Mouse (Mus musculus) spleen, postnatal 36 days (tissue): ENCODE data around the gene Phc1.

Experiments used
- DNase-seq, 2 experiments: peaks; one replicate each; pipeline ENCODE4 v3.0.0; 2022; ENCODE audit warnings: low spot score in 2 of 2, mixed read lengths in 1 of 2

The Phc1 gene

DNA sequence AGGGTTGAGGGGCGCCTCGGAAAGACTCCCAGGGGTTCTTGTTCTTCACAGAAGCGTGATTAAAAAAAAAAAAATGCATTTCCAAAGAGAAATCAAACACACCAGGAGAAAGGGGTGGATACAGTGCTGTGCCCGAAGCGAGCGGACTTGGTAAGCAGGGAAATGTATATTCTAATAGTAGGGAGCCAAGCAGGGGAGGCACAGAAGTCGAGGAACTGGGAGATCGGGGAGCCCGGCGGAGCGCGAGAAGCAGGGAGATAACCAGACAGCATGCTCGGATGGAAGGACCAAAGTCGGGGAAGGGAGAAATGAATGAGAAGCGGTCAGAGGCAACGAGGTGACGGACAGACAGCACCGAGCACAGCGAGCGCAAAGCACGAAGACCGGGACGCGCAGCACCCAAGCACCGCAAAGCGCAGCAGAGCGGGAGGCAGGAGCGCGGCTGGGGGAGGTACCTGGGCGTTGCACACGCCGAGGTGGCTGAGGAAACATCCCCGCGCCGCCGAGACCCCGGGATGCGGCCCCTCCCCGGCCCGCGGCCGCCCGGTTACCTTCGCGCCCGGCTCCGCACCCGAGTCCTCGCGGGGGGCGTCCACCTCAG is 1.2 kb downstream of the Phc1 start:
- DNase-seq: peak; percentile 61 to 64

DNA sequence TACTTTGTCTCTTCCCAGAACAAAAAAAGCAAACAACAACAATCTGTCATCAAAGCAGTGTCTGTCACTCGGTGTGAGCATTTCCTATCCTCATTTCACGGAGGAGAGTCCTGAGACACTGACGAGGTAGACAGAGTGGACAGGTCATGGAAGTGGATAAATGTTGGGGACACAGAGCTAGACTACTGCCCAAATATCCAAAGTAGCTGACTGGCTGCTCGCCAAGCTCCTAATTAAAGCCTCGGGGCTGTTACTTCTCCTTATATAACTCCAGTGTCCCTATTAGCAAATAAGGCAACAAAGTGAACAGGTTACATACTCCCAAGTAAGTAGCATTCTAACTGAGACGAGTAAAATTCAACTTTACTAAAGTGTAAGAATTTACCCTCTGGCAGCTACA is 2.8 kb downstream of the Phc1 start:
- DNase-seq: no peak

DNA sequence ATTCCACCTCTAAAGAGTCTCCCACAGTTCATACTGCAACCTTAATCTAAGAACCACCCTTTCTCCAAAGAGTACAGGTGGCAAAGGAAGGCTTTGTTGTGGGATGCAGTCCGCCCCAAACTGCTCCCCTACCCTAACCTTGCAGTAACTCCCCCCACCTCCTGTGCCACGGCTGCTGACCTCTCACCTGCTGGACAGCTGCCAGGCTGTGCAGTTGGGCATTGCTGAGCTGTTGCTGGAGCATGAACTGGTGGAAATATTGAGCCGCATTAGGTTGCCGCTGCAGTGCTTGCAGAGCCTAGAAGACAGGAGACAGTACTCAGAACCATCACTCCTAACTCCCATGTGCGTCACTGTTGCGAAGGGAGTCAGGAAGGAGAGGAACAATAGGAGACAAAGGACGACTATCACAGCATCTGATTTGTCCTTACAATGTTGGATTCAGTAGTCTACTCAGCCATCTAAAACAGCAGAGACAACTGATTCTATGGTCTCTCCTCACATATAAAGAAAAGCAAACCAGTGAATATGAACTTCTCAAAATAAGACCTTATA is 5.5 kb downstream of the Phc1 start:
- no peak for DNase-seq

DNA sequence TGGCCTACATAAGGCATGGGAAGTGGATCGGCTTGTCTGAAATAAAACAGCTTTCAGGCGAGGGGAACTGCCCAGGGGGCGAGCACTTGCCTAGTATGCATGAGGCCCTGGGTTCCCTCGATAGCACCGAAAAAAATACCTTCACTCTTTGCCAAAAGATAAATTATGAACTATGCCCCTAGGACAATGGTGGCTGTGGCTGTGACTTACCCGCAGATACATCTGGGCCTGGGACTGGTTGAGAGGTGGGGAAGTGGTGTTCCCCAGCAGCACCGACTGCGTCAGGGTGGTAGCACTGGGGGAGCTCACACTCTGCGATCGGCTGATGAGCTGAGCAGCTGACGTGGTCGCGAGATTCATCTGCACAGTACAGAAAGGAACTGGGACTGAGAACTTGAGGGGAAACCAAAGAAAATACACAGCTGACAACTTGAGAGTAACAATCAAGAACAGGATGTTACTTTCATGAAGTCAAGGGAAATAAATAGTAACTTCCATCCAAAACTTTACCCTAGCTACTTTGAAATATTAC is 7.2 kb downstream of the Phc1 start:
- DNase-seq: no peak

DNA sequence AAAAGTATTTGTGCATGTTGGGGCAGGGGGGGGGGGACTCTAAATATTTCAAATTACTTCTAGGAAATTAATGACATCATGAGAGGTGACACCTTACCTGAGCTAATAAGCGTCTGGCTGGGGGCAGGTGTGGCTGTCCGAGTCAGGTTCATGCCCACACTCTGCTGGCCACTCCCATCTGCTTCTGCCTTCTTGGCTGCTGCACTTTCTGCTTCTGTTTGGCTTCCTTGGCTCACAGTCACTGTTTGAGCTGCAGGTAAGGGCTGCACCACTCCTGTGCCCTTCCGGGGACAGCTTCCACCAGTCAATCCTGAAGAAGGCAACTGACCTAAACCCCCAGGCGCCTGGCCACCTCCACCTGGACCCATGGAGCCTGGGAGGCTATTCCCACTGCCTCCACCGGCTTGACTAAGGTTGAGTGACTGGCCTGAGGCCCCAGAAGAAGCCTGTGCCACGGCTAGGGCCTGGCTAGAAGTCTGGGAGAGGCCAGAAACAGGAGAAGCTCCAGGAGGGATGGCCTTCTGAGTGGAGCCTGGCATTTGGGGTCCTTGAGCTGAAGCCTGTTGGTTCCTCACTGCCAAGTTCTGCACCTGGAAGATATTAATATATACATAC is 14.9 kb downstream of the Phc1 start:
- no peak for DNase-seq

DNA sequence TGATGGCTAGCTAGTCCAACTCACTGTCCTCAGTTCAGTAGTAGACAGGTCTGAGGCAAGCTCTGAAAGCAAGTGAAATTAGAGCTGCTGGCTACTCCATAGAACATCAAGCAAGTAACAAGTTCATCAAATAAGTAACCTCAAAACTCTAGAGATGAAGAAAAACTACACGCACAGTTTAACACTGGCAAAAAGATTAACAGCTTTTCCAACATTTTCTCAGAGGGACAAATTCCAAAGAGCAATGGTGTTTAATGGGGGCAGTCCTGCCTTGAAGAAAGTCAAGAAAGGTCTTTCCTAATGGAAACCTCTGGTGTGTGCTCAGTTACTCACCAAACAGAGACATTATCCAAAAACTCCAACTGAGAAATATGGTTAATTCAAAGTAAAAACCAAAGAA is 21.6 kb downstream of the Phc1 start:
- no peak for DNase-seq

DNA sequence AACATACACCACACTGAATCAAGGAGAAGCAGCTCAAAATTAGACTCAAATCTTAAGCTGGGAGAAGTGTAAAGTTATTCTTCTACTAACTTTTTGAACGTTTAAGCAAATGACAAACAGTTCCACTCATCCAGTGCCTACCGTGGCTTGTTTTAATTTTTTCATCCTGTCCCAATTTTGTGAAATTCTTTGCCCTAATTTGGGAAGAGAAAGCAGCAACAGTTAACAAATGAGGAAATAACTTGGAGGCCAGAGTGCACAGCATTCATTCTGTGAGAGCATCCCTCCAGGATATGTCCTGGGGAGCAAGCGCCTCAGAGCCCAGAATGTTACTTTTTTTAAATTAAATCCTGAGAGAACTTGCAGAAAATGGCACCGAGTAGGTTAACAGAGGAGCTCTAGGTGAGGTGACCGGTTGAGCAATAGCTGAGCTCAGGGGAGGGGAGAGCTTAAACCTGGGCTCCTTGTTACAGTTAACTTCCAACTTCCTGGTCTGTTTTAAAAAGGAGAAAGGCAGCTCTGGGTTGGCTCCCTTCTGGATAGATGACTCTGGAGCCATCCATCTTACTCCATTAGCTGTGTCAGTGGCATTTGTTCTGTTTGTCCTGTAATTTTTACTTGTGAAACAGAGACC is 30.1 kb downstream of the Phc1 start:
- no peak for DNase-seq

DNA sequence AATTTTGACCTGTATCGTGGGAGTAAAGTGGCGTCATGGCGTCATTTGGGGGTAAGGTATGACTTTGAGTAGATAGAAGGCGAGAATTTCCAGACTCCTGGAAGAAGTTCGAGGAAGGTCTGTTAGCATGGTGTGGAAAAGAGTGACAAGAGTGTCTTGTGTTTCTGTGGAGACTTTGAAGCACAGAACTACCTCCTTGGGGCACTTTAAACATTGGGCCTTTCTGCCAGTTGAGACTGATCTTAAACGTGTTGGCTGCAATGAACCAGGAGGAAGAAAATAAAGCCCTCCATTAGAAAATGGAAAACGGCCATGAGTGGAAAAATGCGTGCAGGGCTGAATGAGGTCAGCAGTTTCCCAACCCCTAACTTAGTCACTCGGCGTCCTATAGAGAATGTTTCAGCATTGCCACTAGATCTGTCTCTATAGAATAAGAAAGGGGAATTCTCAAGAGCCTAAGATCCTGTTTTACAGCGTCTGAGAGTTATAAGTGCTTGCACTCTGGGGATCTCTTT is 30.9 kb downstream of the Phc1 start:
- no peak for DNase-seq

DNA sequence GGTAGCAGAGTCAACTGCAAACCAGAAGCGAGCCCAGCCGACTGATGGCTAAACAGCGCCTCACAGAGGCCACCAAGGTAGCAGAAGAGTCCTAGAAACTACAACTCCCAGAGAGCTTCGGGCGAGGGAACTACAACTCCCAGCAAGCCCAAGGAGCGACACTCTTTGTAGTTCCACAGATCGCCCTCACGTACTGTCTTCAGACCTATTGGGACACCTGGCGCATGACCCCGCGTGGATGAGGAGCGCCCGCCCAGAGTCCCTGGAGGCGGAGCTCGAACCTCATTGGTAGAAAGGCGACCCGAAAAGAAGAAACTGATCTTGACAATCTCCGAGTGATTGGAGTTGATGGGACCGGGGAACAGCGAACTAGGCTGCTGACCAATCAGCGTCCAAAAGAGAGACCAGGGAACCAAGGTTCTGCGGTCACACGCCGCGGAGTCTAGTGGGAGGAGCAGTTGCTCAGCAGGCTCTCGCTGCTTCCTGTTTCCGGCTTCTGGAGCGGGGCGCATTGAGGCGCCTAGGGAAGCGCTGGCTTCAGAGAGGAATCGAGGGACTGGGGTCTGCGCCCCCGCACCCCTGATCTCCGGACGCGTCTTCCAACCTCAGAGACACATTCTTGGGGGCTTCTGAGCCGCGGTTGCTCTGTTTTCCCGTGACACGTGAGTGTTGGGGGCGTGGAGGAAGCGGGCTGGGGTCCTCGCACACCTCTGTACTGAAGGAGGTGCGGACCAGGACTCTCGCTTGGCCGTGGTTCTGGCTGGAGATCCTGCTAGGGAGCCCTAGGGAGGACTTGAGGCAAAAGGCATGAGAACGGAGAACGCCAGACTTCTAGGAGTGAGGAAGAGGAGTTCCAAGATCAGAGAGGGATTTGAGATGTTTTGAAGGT is 31.6 kb downstream of the Phc1 start, which contains the start of gene M6pr:
Gene M6pr (plus strand): TSS at position 216 of the 889 bp plus-strand sequence.
- DNase-seq: peak; percentile 97 to 98

DNA sequence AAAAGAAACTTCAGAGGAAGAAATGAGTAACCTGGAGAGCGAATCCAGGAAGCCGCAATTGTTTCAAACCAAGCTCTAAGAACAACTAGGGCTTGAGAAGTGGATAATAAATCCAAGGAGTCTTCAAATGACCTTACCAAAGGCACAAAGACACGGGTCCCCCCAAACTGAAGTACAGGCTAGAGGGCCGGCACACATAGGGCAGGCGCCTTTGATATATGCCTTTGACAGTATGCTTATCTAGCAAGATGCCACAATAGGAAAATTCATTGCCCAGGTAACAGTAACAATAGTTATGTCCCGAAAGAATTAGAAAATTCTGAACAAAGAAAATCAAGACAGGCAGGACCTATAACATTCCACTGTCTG is 32.2 kb downstream of the Phc1 start:
- no peak for DNase-seq

DNA sequence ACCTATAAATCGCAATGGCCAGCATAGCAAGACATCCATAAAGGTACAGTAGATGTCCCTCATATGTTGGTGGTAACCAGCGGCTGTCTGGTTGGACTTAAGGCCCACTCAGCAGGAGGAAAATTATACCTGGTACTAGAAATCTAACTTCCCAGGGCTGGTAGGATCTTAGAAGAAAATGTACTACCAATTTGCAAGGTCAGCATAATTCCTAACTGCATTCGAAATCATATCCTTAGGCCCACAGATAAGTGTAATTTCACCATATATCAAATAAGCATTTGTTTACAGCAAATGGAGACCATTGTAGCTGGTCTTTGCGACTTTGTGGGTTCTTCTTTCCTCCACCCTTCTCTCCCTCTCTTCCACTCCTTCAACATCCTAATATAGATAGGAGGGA is 33.7 kb downstream of the Phc1 start:
- DNase-seq: no peak

DNA sequence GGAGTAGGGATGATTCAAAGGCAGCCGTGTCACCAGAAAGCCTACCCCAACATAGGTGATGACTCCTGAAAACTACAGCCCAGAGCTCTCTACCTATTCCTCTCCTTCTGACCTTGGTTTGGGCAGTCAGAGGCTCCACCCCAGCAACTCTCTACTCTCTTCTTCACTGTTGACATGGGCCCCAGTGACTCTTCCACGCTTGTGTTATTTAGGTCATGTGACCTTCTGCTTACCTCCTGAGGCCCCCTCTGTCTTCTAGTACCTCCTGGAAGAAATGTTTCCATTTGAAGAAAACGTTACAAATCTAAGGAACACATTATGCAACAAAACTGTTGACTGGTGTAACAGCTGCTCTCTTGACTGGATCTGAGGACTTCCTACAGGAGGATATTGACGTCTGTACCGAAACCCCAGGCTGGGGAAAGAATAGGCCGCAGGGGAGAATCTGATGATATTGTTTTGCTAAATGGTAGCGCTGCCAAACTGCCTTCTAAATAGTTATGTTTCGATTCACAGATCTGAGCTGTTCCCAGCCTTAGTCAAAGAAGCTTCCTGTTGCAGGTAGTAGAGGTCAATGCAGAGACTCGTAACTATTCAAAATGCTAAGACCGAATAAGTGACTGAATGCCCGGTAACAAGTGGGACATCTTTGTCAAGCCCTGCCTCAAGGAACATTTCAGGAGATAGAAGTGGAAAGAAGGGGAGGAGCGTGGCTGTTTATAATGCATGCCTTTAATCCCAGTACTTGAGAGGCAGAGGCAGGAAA is 35.4 kb downstream of the Phc1 start:
- no peak for DNase-seq

DNA sequence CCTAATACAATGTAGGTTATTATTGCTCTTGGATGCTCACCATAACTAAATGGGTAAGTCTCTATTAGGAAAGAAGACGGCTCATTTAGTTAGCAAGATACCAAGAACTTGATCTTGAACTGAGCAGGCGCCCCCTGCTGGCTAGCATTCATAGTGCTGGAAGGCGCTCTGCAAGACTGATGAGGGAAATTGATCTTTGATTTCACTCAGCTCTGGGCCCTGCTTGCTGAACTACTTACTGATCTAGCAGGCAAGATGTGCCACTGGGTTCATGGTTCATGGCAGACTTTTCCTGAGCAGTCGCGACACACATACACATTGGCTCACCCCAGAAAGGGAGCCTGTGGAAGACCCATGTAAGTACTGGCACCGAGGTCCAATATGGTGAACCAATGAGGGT is 36.0 kb downstream of the Phc1 start:
- peak; percentile 53 to 62 for DNase-seq

DNA sequence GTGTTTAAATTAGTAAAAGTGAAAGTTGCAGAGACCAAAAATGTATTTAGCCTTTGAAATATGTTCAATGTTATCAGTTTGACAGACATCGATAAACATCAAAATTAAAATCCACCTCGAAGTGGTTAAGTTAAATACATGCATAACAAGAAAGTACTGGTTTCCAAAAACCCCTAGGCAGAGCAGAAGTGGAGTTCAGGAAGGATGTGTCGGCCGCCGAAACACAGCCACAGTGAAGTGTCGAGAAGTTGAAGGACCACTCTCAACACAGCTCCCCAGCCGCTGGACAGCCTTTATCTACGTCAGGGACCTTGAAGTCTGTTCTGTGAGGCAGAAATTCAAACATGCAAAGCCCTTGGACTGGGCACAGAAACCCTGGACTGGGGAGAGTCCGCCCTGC is 36.8 kb downstream of the Phc1 start:
- DNase-seq: no peak

DNA sequence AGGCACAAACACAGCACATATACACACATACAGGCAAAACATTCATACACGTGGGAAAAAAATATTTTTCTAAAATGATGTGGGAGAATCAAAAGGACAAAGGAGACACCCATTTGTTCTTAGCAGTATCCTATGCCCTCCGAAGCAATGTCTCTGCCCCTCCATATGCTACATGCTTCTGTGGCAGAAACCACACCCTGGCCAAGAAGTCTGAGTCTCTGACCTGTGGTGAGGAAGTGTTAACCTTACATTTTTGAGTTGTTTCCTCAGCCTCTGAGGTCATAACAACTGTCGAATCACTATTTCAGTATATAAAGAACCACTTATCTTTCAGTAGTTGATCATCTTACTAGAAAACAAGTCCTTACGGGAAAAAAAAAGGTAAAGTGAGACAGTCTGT is 37.7 kb downstream of the Phc1 start:
- DNase-seq: no peak

DNA sequence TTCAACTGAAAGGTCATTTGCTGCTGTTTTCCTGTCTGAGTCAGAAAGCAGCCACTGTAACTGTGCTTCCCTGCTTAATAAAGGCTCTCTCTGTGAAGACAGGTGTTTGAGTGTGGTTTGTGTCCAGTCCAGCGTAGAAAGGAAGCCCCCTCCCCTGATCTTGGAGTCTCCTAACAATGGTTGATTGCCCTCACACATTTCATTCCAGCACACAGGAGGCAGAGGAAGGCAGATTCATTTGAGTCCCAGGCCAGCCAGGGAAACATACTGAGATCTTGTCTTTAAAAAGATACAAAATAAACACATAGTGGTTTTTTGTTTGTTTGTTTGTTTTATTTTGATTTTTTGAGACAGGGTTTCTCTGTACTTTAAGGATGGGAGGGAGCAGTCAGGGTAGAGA is 38.2 kb downstream of the Phc1 start:
- no peak for DNase-seq

DNA sequence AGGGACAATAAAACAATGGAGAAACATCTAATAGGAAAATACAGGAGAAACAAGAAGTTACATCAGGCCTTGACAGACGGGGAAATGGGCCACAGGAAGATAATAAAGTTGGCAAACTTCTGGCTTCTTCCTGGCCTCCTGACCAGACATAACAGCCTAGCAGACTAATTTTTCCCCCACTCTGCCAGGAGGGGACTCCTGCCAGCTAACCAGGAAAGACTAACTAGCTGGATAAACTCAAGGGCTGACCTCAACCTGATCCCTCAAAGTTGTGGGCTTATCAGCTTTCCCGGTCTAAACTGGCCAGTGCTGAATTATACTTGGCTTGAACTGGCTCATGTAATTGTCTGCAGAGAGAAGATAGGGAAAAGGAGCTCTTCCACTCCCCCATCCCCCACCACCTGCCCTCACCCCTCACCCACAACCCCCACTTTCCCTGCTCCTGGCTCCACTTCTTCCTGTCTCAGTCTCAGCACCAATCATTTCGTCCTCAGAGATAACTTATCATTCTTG is 40.7 kb downstream of the Phc1 start:
- no peak for DNase-seq

DNA sequence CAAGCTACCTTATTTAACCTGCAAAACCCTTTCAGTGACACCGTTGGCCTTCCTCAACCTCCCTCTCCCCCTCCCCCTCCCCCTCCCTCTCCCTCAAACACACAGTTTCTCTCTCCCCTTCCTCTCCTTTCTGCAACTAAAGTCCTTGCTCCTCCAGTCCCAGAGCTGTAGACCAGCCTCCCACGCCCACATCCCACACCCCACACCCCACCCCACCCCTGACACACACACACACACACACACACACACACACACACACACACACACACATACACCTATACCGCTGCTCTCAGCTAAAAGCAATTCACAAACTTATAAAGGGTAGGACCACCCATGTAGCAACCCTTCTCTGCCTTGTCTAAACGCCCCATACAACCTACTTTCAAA is 42.1 kb downstream of the Phc1 start:
- no peak for DNase-seq

DNA sequence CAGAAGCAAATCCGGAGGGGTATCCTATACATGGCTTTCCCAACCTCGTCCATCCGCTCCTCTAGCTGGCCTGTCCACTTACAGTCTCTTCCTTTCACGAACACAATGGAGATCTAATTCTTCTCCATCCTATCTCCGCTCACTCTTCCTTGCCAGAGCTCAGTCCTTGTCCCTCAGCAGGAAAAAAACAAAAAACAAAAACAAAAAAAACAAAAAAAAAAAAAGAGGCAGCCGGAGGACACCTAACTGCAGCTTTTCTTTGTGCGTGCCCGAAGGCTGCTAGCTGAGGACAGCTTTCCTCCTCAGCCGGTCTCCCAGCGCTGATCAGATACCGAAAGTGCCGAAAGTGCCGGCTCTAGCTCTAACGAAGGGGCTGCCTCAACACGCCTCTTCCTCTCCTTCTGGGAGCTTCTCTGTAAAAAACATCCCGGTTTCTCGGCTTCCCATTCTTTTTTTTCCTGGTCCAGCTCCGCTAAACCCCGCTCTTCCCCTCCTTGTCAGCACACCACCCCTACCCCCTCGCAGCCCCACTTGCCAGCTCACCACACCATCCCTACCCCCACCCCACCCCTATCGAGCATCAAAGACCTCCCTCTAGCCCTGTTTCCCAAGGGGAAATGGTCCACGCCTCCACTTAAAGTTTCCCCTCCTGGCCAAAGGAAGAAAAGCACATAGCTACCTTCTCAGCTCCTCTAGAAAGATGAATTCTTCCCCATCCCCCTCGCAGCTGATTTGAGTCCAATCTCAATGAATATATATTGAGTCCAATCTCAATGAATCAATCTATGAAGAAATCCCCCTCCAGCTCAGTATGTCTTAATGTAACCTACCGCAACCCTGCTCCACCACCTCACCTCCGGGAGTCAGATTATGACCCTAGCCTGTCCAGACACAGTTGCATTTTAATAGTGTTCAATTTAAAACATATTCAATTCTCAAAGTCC is 42.8 kb downstream of the Phc1 start:
- DNase-seq: no peak

DNA sequence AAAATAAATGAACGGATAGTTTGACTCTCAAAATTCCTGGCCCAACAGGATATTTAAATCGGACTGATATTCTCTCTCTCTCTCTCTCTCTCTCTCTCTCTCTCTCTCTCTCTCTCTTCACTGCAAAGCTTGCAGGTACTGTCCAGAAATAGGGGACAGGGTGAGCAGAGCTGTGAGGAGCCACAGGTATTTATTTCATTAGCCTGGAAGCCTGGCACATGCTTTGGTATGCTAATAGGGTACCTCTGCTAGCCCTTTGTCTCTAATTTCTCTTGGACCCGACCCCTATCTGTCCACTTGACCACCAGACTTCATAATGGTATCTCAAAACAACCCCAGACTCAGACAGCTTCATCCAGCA is 43.5 kb downstream of the Phc1 start:
- no peak for DNase-seq
